Mouse (Mus musculus) hindlimb bud, embryonic 11.5 days (tissue): ENCODE measurements around the gene Tcf19.

Experiments
- DNase-seq: peaks from one replicate; pipeline ENCODE4 v3.0.0-alpha.2; 2012; ENCODE audit warnings: low read depth, low spot score; ENCODE audit errors: extremely low spot score

The Tcf19 gene

GRCm38 (mm10) chr17:35516652-35517500, at the start of gene Tcf19, which contains the start of gene Cchcr1:
Tcf19 (minus strand) TSS chr17:35516824.
Cchcr1 (plus strand) TSS chr17:35517100.
- DNase-seq: peak; percentile 85

- DNase-seq: no peak
These were observed 41.6 kb upstream of the Tcf19 start for GRCm38 (mm10) chr17:35558216-35558615.

- DNase-seq: no peak
These were observed 40.7 kb upstream of the Tcf19 start for GRCm38 (mm10) chr17:35557351-35557750.

- DNase-seq: no peak
These were observed 40.2 kb upstream of the Tcf19 start for GRCm38 (mm10) chr17:35556812-35557211.

GRCm38 (mm10) chr17:35556186-35556765, 39.7 kb upstream of the Tcf19 start:
- DNase-seq: no peak

GRCm38 (mm10) chr17:35554761-35555397, 38.3 kb upstream of the Tcf19 start:
- no peak for DNase-seq

GRCm38 (mm10) chr17:35554321-35554720, 37.7 kb upstream of the Tcf19 start:
- no peak for DNase-seq

- DNase-seq: no peak
These were observed 35.3 kb upstream of the Tcf19 start, which contains the start of gene Cdsn for GRCm38 (mm10) chr17:35551881-35552414. Cdsn (plus strand) TSS chr17:35552128.

- DNase-seq: no peak
These were observed 34.2 kb upstream of the Tcf19 start for GRCm38 (mm10) chr17:35550871-35551270.

GRCm38 (mm10) chr17:35550143-35550494, 33.5 kb upstream of the Tcf19 start:
- DNase-seq: no peak

GRCm38 (mm10) chr17:35549437-35550142, 33.0 kb upstream of the Tcf19 start:
- DNase-seq: no peak

GRCm38 (mm10) chr17:35548636-35549035, 32.0 kb upstream of the Tcf19 start:
- DNase-seq: no peak

GRCm38 (mm10) chr17:35547465-35547864, 30.8 kb upstream of the Tcf19 start:
- DNase-seq: no peak

GRCm38 (mm10) chr17:35544680-35545079, 28.1 kb upstream of the Tcf19 start:
- DNase-seq: no peak

- DNase-seq: no peak
These were observed 27.4 kb upstream of the Tcf19 start for GRCm38 (mm10) chr17:35544001-35544400.

GRCm38 (mm10) chr17:35543412-35543861, 26.8 kb upstream of the Tcf19 start:
- no peak for DNase-seq

GRCm38 (mm10) chr17:35542761-35543411, 26.3 kb upstream of the Tcf19 start:
- no peak for DNase-seq

- DNase-seq: no peak
These were observed 22.9 kb upstream of the Tcf19 start for GRCm38 (mm10) chr17:35539540-35539939.

- no peak for DNase-seq
These were observed 21.9 kb upstream of the Tcf19 start for GRCm38 (mm10) chr17:35538476-35538875.

GRCm38 (mm10) chr17:35537421-35537820, 20.8 kb upstream of the Tcf19 start:
- DNase-seq: no peak
